Mouse (Mus musculus) activated CD4-positive, CD25-positive, alpha-beta regulatory T cell, adult 4 months (primary cell): ENCODE measurements at regions not wholly inside any gene's neighbourhood (a gene's known extent, or its start where the extent isn't known, plus 50 kb on each side); places are given as distances from the start of the nearest gene placed in this dataset.

Source experiments
- ATAC-seq: one replicate; pipeline ENCODE4 v1.8.0; 2017

DNA sequence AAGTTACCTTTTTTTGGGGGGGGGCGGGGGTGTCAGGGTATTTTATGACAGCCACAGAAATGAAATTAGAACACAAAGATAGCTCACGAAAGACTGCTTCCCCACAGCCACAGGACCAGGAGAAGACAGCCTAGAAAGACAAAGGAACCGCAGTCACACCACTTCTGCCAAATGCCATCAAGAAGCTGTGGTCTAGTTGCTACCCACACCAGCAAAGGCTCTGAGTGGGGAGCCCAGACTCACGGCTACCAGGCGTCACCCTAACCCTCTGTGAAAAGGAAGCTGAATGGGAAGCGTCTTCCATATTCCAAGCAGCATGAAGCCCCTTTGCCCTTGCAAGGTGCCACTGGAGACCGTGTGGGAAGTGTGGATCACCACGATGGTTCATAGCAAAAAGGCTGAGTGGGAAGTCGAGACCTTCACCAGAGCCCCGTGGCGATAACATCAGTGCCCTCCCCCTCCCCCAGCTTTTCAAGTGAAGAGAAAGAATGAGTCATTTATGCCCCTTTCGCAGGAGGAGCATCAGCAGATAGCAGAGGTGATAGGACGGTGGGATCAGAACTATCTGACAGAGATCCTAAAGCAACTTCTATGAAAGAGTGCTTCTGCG, 91.3 kb upstream of the Spdye4c start:
- ATAC-seq, result peak; percentile 66

DNA sequence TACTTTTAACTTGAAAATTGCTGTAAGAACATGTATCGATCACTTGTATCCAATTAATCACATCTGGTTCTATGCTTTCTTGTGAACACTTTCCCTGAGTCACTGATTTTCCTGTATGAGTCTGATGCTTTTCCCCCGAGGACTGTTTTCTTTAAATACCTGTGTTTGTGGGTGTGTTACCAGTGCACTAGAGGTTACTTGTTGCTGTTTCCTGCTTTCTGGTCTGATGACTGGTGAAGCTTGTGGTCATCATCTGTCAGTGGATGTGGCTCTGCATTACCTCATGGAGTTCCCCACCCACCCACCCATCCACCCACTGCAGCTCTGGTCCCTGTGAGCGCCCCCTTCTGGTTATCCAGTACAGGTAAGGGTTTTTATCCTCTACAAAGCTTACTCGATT, 88.3 kb upstream of the Spdye4c start:
- ATAC-seq, result peak; percentile 60

DNA sequence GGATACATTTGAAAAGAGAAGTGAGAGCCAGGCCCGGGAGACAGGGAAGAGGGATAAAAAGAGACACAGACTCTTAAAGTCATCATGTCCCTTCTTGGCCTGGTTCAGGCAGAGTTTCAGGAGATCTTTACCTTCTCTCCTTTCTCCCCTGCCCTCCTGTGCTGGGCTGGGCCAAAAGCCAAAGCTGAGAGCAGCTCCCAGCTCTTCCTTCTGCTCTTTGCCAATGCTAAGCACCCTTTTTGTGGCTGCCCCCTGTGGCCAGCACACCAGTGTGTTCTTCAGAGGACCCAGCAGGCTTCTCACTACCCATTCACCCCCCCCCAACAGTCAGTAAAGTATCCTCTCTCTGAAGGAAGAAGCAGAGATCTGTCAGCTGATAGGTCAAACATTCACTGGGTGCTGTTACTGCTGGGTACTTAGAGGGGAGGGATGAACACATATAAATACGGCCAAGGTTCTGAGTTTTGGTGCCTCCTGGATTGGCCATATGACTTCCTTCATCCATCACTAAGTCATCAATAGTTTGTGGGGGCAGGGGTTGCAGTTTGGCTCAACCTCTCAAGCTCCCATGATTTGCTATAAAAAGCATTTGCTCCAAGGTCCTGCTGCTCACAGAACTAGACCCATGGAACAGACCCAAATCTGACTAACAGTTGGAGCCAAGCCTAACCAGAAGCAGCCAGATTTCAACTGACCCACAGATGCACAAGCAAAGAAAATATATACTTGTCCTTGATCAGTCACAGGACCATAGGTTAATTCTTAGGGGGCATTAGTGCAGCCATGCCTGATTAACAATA, 87.7 kb upstream of the Spdye4c start:
- ATAC-seq, result no peak

- ATAC-seq, result no peak
These were observed 83.3 kb upstream of the Spdye4c start for GRCm38 (mm10) chr2:128507591-128508243.

DNA sequence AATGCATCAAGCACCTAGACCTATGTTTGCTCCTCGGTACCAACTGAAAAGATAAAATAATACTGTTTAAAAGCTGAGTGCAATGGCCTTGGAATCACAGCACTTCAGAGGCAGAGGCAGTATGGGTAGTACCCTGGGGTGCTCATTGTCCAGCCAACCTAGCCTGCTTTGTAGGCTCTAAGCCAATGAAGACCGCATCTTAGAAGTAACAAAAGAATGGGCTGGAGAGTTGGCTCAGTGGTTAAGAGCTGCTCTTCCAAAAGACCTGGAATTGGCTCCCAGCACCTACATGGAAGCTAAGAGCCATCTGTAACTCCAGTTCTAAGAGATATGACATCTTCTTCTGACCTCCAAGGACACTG, 82.8 kb upstream of the Spdye4c start:
- no peak for ATAC-seq

- no peak for ATAC-seq
These were observed 79.7 kb upstream of the Spdye4c start for GRCm38 (mm10) chr2:128511291-128511690.

- ATAC-seq, result no peak
These were observed 78.2 kb upstream of the Spdye4c start for GRCm38 (mm10) chr2:128512852-128513251.

DNA sequence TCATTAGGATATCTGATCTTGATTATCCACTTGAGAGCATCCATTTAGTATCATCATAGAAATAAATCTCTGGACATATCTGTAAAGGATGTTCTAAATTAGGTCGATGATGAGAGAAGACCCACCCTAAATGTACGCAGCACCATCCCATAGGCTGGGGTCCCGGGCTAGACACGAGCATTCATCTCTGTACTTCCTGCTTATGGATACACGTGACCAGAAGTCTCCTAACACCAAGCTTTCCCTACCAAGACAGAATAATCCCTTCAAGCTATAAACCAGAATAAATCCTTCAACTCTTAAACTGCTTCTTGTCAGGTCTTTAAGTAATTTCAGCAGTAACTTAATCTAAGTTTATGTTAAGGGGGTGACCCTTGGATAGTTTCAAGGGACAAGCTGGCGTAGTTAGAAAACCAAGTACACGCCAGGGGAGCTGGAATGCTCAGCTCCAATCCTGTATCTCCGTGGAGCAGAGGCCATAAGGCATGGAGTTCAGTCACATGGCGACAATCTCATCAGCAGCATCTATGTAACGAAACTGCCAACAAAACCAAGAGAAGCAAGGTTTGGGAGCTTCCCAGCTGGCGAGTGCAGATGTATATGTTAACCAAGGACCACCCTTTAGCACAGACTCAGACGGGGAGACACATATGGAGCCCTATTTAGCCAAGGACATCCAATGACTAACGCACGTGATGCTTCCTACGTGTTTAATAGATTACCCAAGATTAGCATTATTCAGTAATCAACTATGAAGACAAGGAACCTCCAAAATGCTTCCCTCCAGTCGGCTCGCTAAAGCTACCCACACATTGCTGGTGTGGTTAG, 76.3 kb upstream of the Spdye4c start:
- no peak for ATAC-seq

GRCm38 (mm10) chr2:128515701-128516100, 75.3 kb upstream of the Spdye4c start:
- ATAC-seq, result no peak

- peak; percentile 70 for ATAC-seq
These were observed 74.3 kb upstream of the Spdye4c start for GRCm38 (mm10) chr2:128516694-128517093.

DNA sequence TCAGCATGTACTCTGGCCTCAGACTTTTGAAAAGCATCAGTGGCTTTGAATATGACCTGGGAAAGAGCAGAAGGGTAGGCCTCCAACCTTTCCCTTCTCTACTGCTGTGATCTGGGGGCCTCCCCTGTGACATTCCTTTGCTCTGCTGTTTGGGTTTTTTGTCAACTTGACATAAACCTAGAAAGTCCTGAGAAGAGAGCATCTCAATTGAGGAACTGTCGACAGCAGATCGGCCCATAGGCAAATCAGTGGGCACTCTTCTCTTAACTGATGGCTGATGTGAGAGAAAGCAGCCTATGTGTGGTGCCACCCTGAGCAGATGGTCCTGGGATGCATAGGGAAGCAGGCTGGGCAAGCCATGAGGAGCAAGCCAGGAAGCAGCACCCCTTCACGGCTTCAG, 72.9 kb upstream of the Spdye4c start:
- ATAC-seq, result no peak

GRCm38 (mm10) chr2:128521701-128522443, 69.1 kb upstream of the Spdye4c start:
- no peak for ATAC-seq

- ATAC-seq, result no peak
These were observed 67.4 kb upstream of the Spdye4c start for GRCm38 (mm10) chr2:128523425-128524108.

GRCm38 (mm10) chr2:128526100-128526499, 64.9 kb upstream of the Spdye4c start:
- no peak for ATAC-seq

GRCm38 (mm10) chr2:128526883-128527344, 64.1 kb upstream of the Spdye4c start:
- no peak for ATAC-seq

DNA sequence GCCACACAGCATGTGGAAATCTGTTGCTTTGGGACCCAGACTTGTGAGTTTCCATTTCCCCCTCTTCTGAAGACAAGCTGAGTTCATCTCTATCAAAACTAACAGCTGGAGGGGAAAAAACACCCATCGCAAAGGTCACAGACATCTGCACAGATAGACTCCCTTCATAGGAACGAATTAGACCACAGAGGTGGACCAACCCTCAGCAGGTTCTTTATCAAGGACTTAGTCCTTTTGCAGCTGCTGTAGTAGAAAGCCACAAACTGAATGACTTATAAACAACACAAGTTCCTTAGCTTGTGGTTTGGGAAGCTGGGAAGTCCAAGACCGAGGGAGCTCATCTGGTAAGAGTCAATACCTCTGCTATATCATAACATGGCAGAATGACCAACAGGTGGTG, 54.7 kb upstream of the Spdye4c start:
- ATAC-seq, result no peak

- ATAC-seq, result no peak
These were observed 53.6 kb upstream of the Spdye4c start for GRCm38 (mm10) chr2:128537425-128537824.

- ATAC-seq, result no peak
These were observed 52.3 kb upstream of the Spdye4c start for GRCm38 (mm10) chr2:128538736-128539135.
